Mouse (Mus musculus) lung, adult 2 months (tissue): Measurements from ENCODE around the gene Erich6b.

ENCODE experiments used
- CTCF ChIP-seq: fragments of 200-500 bp; IDR thresholded peaks from 2 replicates; pipeline ENCODE4 v1.5.1; 2011; ENCODE audit warnings: mild to moderate bottlenecking, low read length, control low read depth; ENCODE audit not compliant: insufficient read depth
- POLR2A ChIP-seq: fragments of 200-500 bp; IDR thresholded peaks from 2 replicates; pipeline ENCODE4 v1.6.1; 2011; ENCODE audit warnings: low read depth, mild to moderate bottlenecking, control low read depth, low read length, borderline replicate concordance; ENCODE audit errors: extremely low read depth

- TF ChIP-seq CTCF (no peak), POLR2A (no peak)
These were observed 6.0 kb upstream of the Erich6b start for GRCm38 (mm10) chr14:75636107-75636506.
